Mouse (Mus musculus) liver, embryonic 14.5 days (tissue): ENCODE measurements around the gene Fhit.
"Not testable (repeated sequence)": the region's sequence is repeated elsewhere in the genome, so short reads cannot be mapped to it uniquely, and the experiment has no call there.

Experiments used
- CTCF ChIP-seq: IDR thresholded peaks from 2 replicates; pipeline ENCODE4 v1.5.1; 2016; ENCODE audit warnings: antibody characterized with exemption, low read depth, control low read depth
- EP300 ChIP-seq: IDR thresholded peaks from 2 replicates; pipeline ENCODE4 v1.6.1; 2016; ENCODE audit warnings: antibody characterized with exemption, low read depth

DNA sequence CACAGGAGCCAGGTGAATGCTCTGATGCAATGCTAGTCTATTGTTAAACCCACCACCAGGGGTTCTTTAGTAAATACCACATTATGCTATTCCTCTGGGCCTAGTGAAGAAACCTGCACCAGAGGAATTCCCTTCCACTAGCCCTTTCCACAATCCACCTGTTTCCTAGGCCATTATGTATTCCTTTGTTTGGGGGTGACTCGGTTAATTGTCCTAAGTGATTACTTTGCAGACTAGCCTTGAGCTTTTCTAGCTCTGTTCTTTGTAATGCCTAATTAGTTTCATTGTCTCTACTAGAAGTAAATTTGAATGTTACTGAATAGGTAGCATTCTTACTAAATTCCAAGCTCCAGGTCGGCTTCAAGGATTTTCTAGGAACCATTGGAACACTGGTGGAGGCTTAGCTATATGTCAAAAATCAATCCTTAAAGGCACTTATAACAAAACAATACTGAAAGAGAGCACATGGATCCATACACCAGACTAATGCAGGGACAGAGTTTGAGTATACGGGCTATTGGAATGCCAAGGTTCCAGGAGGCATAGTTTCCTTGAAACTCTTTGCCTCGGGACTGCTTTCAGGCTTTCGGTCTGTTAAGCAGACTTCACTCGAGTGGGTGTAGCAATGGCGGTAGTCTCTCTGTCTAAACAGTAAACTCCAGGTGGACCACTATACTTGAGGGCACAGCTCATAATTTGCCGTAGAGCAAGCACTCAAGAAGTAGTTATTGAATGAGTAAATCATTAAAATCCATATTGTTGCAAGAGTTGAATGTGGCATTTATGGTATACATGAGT, 122.1 kb downstream of the Fhit start:
- not testable (repeated sequence) for TF ChIP-seq CTCF, EP300
